Mouse (Mus musculus) CD4-positive naive resting alpha-beta T cell, adult 76 days (primary cell): ENCODE data around the gene Vmn1r199. TPM values are rescaled to one million over a fixed set of nuclear protein-coding genes. Genes with fewer than 3 reads are reported as not detected.

ENCODE experiments used
- total RNA-seq: library from RNA; stranded (reverse); gene quantifications from one replicate; pipeline ENCODE4 v1.2.4, GENCODE M21; 2023

The Vmn1r199 gene
- total RNA-seq = not detected

GRCm38 (mm10) chr13:22379518-22379917, at the start of gene Vmn1r199:
Vmn1r199 (plus strand) TSS chr13:22379818.

GRCm38 (mm10) chr13:22350064-22350463, 29.6 kb upstream of the Vmn1r199 start, which contains the start of gene Vmn1r198:
Vmn1r198 (plus strand) TSS chr13:22350364.

GRCm38 (mm10) chr13:22390073-22390472, 10.5 kb downstream of the Vmn1r199 start, which contains the start of gene Vmn1r200:
Vmn1r200 (plus strand) TSS chr13:22390373.

Other genes with a start within 250 kb of the Vmn1r199 start
- not detected for gene Vmn1r191, start 195.8 kb upstream of the Vmn1r199 start, total RNA-seq
- not detected for gene Vmn1r192, start 188.7 kb upstream of the Vmn1r199 start, total RNA-seq
- gene Vmn1r193, start 156.7 kb upstream of the Vmn1r199 start, total RNA-seq = not detected
- gene Vmn1r194, start 135.6 kb upstream of the Vmn1r199 start, total RNA-seq = not detected
- gene Vmn1r195, start 109.3 kb upstream of the Vmn1r199 start, total RNA-seq = not detected
- gene Vmn1r196, start 89.9 kb upstream of the Vmn1r199 start, total RNA-seq = not detected
- gene Vmn1r197, start 55.2 kb upstream of the Vmn1r199 start, total RNA-seq = not detected
- gene Vmn1r198, start 29.5 kb upstream of the Vmn1r199 start, total RNA-seq = not detected
- gene Vmn1r200, start 10.6 kb downstream of the Vmn1r199 start, total RNA-seq = not detected
- gene Vmn1r201, start 92.1 kb downstream of the Vmn1r199 start, total RNA-seq = not detected
- gene Vmn1r202, start 125.6 kb downstream of the Vmn1r199 start, total RNA-seq = 0.15 TPM
- gene Vmn1r203, start 138.3 kb downstream of the Vmn1r199 start, total RNA-seq = not detected
- gene Vmn1r204, start 173.4 kb downstream of the Vmn1r199 start, total RNA-seq = not detected
- not detected for gene Vmn1r205, start 213.2 kb downstream of the Vmn1r199 start, total RNA-seq
- not detected for gene Vmn1r206, start 244.4 kb downstream of the Vmn1r199 start, total RNA-seq